Mouse (Mus musculus) hindbrain, postnatal 0 days (tissue): ENCODE results near the gene Lin28b. TPM values are rescaled to one million over a fixed set of nuclear protein-coding genes. Genes with fewer than 3 reads are reported as not detected.
A peak's percentile ranks its signal among the peaks of the same experiment; 100 is the strongest.

Experiments used
- ATAC-seq: fragments of 200-750 bp; cut with Nextera tagmentation; 2 replicates; pipeline ENCODE4 v1.8.0; 2017; ENCODE audit warnings: mild to moderate bottlenecking, moderate TSS enrichment, moderate library complexity
- DNase-seq: peaks from one replicate; pipeline ENCODE4 v3.0.0-alpha.2; 2015; ENCODE audit warnings: low spot score
- H3K27ac ChIP-seq: fragments of 300-500 bp; sonication (generic); 2 replicates; pipeline ENCODE4 v1.5.1; 2014; ENCODE audit warnings: mild to moderate bottlenecking
- H3K27me3 ChIP-seq: fragments of 300-500 bp; sonication (generic); 2 replicates; pipeline ENCODE4 v1.6.1; 2014; ENCODE audit warnings: low read length, mixed read lengths; ENCODE audit not compliant: insufficient read depth
- H3K36me3 ChIP-seq: fragments of 300-500 bp; sonication (generic); 2 replicates; pipeline ENCODE4 v1.6.1; 2014; ENCODE audit warnings: low read length, mixed read lengths; ENCODE audit not compliant: insufficient read depth
- H3K4me1 ChIP-seq: fragments of 300-500 bp; sonication (generic); 2 replicates; pipeline ENCODE4 v1.6.1; 2014; ENCODE audit warnings: antibody characterized with exemption, low read length, mixed read lengths; ENCODE audit not compliant: insufficient read depth
- H3K4me2 ChIP-seq: fragments of 300-500 bp; sonication (generic); 2 replicates; pipeline ENCODE4 v1.6.1; 2014; ENCODE audit warnings: low read depth, mild to moderate bottlenecking, low read length, moderate library complexity, mixed read lengths
- H3K4me3 ChIP-seq: fragments of 300-500 bp; sonication (generic); 2 replicates; pipeline ENCODE4 v1.5.1; 2014; ENCODE audit warnings: low read length
- H3K9ac ChIP-seq: fragments of 300-500 bp; sonication (generic); replicated peaks from 2 replicates; pipeline ENCODE4 v1.6.1; 2014; ENCODE audit warnings: mild to moderate bottlenecking, low read length, moderate library complexity, mixed read lengths
- H3K9me3 ChIP-seq: fragments of 300-500 bp; sonication (generic); 2 replicates; pipeline ENCODE4 v1.6.1; 2016; ENCODE audit warnings: low read length, mixed read lengths
- CTCF ChIP-seq: IDR thresholded peaks from 2 replicates; pipeline ENCODE4 v1.5.1; 2016; ENCODE audit warnings: antibody characterized with exemption, control low read depth, low read depth
- WGBS: fragments of 180-500 bp; shearing (Covaris S2); extraction: QIAGEN DNeasy Blood & Tissue Kit; methylation state at CpG from one replicate; pipeline ENCODE4 v1.1.7; 2014; 5-methylcytosine and 5-hydroxymethylcytosine counted together
- polyA plus RNA-seq: library from polyadenylated mRNA; unstranded; fragments of >200 nt; fragmentation: Nextera tagmentation; extraction: Ambion mirVana; gene quantifications from 2 replicates; pipeline ENCODE4 v1.2.1, GENCODE M21; 2015
- total RNA-seq: library from RNA; depleted of rRNA; stranded (reverse); fragments of >200 nt; gene quantifications from 2 replicates; pipeline ENCODE4 v1.2.3, GENCODE M21; 2014; rRNA removed

The Lin28b gene
- total RNA-seq (6.7 and 8.0 TPM in 2 replicates), polyA plus RNA-seq (3.6 and 4.5 TPM in 2 replicates)

DNA sequence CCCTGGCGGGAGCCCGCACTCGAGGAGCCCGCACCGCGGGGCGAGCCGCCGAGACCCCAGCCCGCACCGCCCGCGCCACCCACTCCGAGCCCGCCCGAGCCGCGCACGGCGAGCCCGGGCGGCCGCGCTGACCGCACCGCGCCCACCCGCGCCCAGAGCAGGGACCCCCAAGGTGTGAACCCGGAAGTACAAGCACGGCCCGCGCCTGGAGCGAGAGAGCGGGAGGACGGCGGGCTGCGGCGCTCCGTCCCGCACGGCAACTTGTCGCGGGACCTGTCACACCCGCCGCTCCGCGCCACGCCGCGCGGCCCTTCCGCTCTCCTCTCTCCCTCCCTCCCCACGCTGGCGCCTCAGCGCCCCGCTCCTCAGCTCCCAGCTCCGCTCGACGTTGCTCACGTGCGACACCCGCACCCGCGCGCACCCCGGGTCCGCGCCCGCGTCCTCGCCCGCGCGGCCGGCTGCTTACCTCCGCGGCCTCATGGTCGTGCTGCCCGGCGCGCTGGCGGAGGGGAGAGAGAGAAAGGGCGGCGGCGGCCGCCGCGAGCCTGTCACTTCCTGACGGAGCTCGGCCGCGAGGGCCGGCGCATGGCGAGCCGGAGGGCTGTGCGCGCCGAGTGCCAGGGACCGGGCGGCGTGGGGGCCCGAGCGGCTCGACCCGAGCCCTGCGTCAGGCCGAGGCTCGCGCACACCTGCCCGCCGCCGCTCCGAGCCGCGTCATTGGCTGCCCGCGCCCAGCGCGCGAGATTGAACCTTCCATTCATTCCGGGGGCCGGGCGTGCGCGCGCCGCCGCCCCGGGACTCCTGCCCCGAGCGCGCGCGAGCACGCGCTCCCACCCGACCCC lies at the start of gene Lin28b:
TSS of gene Lin28b (minus strand) at position 635 of the 842 bp plus-strand sequence.
- DNase-seq (peak; percentile 90), ATAC-seq (peak; percentile 96)
- Histone ChIP-seq H3K27me3 (0 out of 2 replicates have a peak, but pooled peaks cover 6% of the 10 kb centered on the region), H3K27ac (peak within 1 kb of the TSS; percentile 95), H3K4me1 (no peaks in the 10 kb centered on the region), H3K9ac (peak within 1 kb of the TSS; percentile 74), H3K4me2 (peak within 1 kb of the TSS; percentile 79), H3K4me3 (peak within 1 kb of the TSS; percentile 70), H3K36me3 (no peaks in the 10 kb centered on the region), H3K9me3 (no peaks in the 10 kb centered on the region)
- TF ChIP-seq CTCF, result no peak
- under 1% methylated on average over 115 of the region's 139 CpGs for WGBS

DNA sequence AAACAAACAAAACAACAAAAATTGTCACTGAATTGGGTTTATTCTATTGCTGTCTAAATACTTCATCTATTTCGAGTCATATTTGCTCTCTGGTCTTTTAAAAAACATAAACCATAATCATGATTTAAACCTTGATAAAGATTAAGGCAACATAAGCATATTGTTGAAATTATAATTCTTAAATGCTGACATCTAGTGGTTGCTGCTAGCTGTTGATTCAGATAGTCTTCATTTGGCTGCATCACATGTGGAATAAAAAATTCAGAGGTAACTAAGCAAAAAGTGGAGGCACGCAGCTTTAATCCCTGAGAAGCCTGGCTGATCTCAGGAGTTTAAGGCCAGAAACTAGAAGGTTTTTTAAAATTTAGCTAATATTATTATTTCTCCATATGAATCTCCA lies 25.6 kb upstream of the Lin28b start:
- H3K4me2 ChIP-seq, result no peak overlapping the region
- 54% methylated on average over 2 of the region's 2 CpGs for WGBS

DNA sequence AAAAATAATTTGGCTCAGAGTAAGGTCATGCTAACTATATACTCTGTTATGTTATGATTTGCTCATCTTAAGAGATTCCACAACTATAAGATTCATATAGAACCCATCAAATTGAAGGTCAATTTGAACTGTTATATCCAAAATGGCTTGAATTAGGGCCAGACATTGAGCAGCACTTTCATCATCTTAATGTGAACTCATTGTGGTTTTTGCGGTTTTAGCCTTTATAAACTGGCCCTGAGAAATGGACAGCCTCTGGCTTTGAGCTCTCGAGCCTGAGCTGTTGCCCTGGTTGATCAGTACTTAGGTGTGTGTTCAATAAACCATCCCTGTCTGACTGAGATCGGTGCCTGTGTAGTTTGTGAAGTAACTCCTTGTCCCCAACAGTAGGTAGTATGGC lies 24.5 kb upstream of the Lin28b start:
- Histone ChIP-seq H3K4me3 (no peak overlapping the region), H3K4me1 (no peaks in the 10 kb centered on the region), H3K4me2 (no peak overlapping the region), H3K9me3 (no peaks in the 10 kb centered on the region), H3K27me3 (no peaks in the 10 kb centered on the region), H3K27ac (no peak overlapping the region), H3K36me3 (no peaks in the 10 kb centered on the region), H3K9ac (no peak overlapping the region)
- WGBS, result 89% methylated on average over 3 of the region's 3 CpGs
- ATAC-seq, result no peak
- no peak for TF ChIP-seq CTCF
- DNase-seq, result no peak

More for the DNA sequence above, 25.6 kb upstream of the Lin28b start:
- H3K4me3 ChIP-seq, result no peak overlapping the region
- H3K9me3 ChIP-seq, result no peaks in the 10 kb centered on the region
- H3K27ac ChIP-seq, result no peak overlapping the region
- DNase-seq, result peak; percentile 41
- no peaks in the 10 kb centered on the region for H3K27me3 ChIP-seq
- H3K9ac ChIP-seq, result no peak overlapping the region
- no peaks in the 10 kb centered on the region for H3K4me1 ChIP-seq
- peak; percentile 55 for TF ChIP-seq CTCF
- ATAC-seq, result no peak
- no peaks in the 10 kb centered on the region for H3K36me3 ChIP-seq

DNA sequence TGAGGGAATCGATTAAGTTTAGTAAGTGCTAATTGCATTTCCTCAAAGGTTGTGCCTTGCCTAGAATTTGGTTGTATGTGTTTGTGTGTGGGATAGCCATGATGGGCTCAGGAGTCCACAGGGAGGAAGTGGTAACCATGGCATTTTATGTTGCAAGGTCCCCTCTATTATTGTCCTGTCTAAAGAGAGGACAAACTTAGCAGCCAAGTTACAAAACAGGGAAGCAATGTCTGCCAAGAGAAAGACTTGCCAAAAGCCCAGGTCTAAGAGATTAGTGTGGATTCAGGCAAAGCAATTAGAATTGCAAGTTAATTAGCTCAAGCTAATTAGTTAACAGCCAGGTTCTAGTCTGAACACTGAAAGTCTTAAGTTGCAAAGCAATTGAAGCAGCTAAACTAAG lies 14.1 kb upstream of the Lin28b start:
- ATAC-seq, result 0 out of 2 replicates have a peak, but pooled peaks have one; percentile 29
- H3K27ac ChIP-seq, result no peak overlapping the region
- H3K36me3 ChIP-seq, result no peaks in the 10 kb centered on the region
- H3K9me3 ChIP-seq, result no peaks in the 10 kb centered on the region
- H3K4me2 ChIP-seq, result no peak overlapping the region
- no peak for TF ChIP-seq CTCF
- no peak overlapping the region for H3K4me3 ChIP-seq
- no peaks in the 10 kb centered on the region for H3K27me3 ChIP-seq
- WGBS, result 60% methylated on average over 1 of the region's 1 CpGs
- no peaks in the 10 kb centered on the region for H3K4me1 ChIP-seq
- DNase-seq, result peak; percentile 37
- H3K9ac ChIP-seq, result no peak overlapping the region

DNA sequence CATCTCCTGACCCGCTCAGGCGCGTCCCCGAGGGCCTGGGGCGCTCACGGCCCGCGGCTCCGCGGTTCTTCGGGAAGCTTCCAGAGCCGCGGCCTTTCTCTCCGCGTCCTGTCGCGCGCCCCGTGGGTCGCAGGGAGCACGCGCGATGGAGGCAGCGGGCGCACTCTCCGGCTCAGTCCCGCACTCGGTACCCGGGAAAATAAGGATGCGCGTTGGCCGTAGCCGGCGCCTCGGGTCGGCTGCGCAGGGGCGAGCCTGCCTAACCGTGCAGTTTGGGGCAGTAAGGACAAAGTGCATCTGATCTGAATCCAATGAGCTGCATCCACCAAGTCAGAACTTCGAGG lies 380 bp upstream of the Lin28b start:
- H3K9me3 ChIP-seq, result no peaks in the 10 kb centered on the region
- H3K36me3 ChIP-seq, result no peaks in the 10 kb centered on the region
- H3K4me3 ChIP-seq, result peak overlapping the region; percentile 70
- H3K27me3 ChIP-seq, result 0 out of 2 replicates have a peak, but pooled peaks cover 6% of the 10 kb centered on the region
- H3K4me1 ChIP-seq, result no peaks in the 10 kb centered on the region
- ATAC-seq (no peak), DNase-seq (no peak)
- H3K4me2 ChIP-seq, result peak overlapping the region; percentile 79
- under 1% methylated on average over 39 of the region's 40 CpGs for WGBS
- H3K9ac ChIP-seq, result peak overlapping the region; percentile 74
- peak overlapping the region; percentile 95 for H3K27ac ChIP-seq
- no peak for TF ChIP-seq CTCF

DNA sequence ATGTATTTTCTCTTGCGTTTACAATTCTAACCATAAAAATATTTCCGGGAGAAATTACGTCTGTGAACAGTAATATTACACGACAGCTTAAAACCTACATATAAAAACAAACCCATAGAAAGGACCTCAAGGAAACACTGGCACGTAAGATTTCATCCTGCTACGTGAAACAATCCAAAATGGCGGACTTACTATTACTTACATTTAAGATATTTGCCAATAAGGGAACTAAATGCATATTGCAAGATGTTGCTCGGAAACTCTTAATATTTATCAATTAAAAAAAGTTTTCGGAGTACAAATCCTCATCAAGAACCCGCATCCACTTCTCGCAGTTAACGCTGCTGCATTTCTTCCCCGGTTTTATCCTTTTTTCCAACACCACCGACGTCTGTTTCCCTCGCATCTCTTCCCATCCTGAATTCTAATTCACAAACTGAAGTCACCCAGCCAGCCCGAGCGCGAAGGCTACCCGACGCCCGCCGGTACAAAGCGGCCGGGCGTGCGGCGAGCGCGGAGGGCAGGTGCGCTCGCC lies 902 bp downstream of the Lin28b start:
- Histone ChIP-seq H3K27me3 (0 out of 2 replicates have a peak, but pooled peaks cover 6% of the 10 kb centered on the region), H3K4me3 (peak overlapping the region; percentile 70), H3K36me3 (no peaks in the 10 kb centered on the region), H3K4me2 (peak overlapping the region; percentile 79), H3K4me1 (no peaks in the 10 kb centered on the region), H3K27ac (peak overlapping the region; percentile 95), H3K9me3 (no peaks in the 10 kb centered on the region), H3K9ac (peak overlapping the region; percentile 74)
- ATAC-seq (no peak), DNase-seq (peak; percentile 56)
- under 1% methylated on average over 32 of the region's 32 CpGs for WGBS
- TF ChIP-seq CTCF, result no peak
